Mouse (Mus musculus) hindbrain, embryonic 16.5 days (tissue): ENCODE results near the gene Pdha1. TPM values are rescaled to one million over a fixed set of nuclear protein-coding genes. Genes with fewer than 3 reads are reported as not detected.

Experiments used
- ATAC-seq: fragments of 200-750 bp; cut with Nextera tagmentation; 2 replicates; pipeline ENCODE4 v1.8.0; 2017; ENCODE audit warnings: moderate TSS enrichment, moderate library complexity
- H3K27ac ChIP-seq: fragments of 300-500 bp; sonication (generic); 2 replicates; pipeline ENCODE4 v1.5.1; 2014; ENCODE audit warnings: low read depth, mild to moderate bottlenecking, control low read depth, low read length, moderate library complexity
- H3K27me3 ChIP-seq: fragments of 300-500 bp; sonication (generic); replicated peaks from 2 replicates; pipeline ENCODE4 v1.6.1; 2014; ENCODE audit warnings: low read length; ENCODE audit not compliant: control insufficient read depth, insufficient read depth
- H3K36me3 ChIP-seq: fragments of 300-500 bp; sonication (generic); 2 replicates; pipeline ENCODE4 v1.6.1; 2014; ENCODE audit warnings: mild to moderate bottlenecking, low read length, moderate library complexity, mixed read lengths; ENCODE audit not compliant: control insufficient read depth, insufficient read depth
- H3K4me1 ChIP-seq: fragments of 300-500 bp; sonication (generic); 2 replicates; pipeline ENCODE4 v1.6.1; 2014; ENCODE audit warnings: low read depth, low read length; ENCODE audit not compliant: control insufficient read depth, insufficient read depth
- H3K4me2 ChIP-seq: fragments of 300-500 bp; sonication (generic); 2 replicates; pipeline ENCODE4 v1.6.1; 2014; ENCODE audit warnings: mild to moderate bottlenecking, low read length, control low read depth, moderate library complexity
- H3K4me3 ChIP-seq: fragments of 300-500 bp; sonication (generic); 2 replicates; pipeline ENCODE4 v1.5.1; 2014; ENCODE audit warnings: mild to moderate bottlenecking, low read length, control low read depth, moderate library complexity
- H3K9ac ChIP-seq: fragments of 300-500 bp; sonication (generic); 2 replicates; pipeline ENCODE4 v1.6.1; 2014; ENCODE audit warnings: low read depth, mild to moderate bottlenecking, control low read depth, low read length, moderate library complexity
- H3K9me3 ChIP-seq: fragments of 300-500 bp; sonication (generic); 2 replicates; pipeline ENCODE4 v1.6.1; 2014; ENCODE audit warnings: mild to moderate bottlenecking, low read length, moderate library complexity; ENCODE audit not compliant: control insufficient read depth
- whole genome bisulfite sequencing: fragments of 180-500 bp; shearing (Covaris S2); extraction: QIAGEN DNeasy Blood & Tissue Kit; methylation state at CpG from one replicate; pipeline ENCODE4 v1.1.7; 2014; 5-methylcytosine and 5-hydroxymethylcytosine counted together
- polyA plus RNA-seq: library from polyadenylated mRNA; unstranded; fragments of >200 nt; fragmentation: Nextera tagmentation; extraction: Ambion mirVana; gene quantifications from 2 replicates; pipeline ENCODE4 v1.2.1, GENCODE M21; 2015

Gene Pdha1
- polyA plus RNA-seq, 1 experiment from 2014 or later = 206 TPM

- Histone ChIP-seq H3K9ac (peak overlapping the region; percentile 76), H3K27ac (peak overlapping the region; percentile 90), H3K27me3 (no peaks in the 10 kb centered on the region), H3K9me3 (no peaks in the 10 kb centered on the region), H3K4me3 (peak overlapping the region; percentile 63), H3K4me1 (no peaks in the 10 kb centered on the region), H3K36me3 (no peaks in the 10 kb centered on the region), H3K4me2 (peak overlapping the region; percentile 52)
- WGBS = 26% methylated on average over 18 of the region's 18 CpGs
- ATAC-seq = 0 out of 2 replicates have a peak, but pooled peaks have one; percentile 0
Observed at GRCm38 (mm10) chrX:160137177-160137860, 894 bp downstream of the Pdha1 start.

GRCm38 (mm10) chrX:160136153-160136552 lies 2.1 kb downstream of the Pdha1 start:
- WGBS = 36% methylated on average over 5 of the region's 5 CpGs
- Histone ChIP-seq H3K27me3 (no peaks in the 10 kb centered on the region), H3K27ac (no peak overlapping the region), H3K9me3 (no peaks in the 10 kb centered on the region), H3K4me1 (no peaks in the 10 kb centered on the region), H3K4me2 (peak overlapping the region; percentile 52), H3K4me3 (peak overlapping the region; percentile 23), H3K9ac (no peak overlapping the region), H3K36me3 (no peaks in the 10 kb centered on the region)
- no peak for ATAC-seq

- no peaks in the 10 kb centered on the region for H3K27me3 ChIP-seq
- no peak overlapping the region for H3K9ac ChIP-seq
- no peak overlapping the region for H3K4me3 ChIP-seq
- no peak for ATAC-seq
- H3K4me1 ChIP-seq = no peaks in the 10 kb centered on the region
- no peaks in the 10 kb centered on the region for H3K9me3 ChIP-seq
- 27% methylated on average over 6 of the region's 6 CpGs for WGBS
- no peak overlapping the region for H3K27ac ChIP-seq
- peak overlapping the region; percentile 52 for H3K4me2 ChIP-seq
- 0 out of 2 replicates have a peak, but pooled peaks cover 2% of the 10 kb centered on the region for H3K36me3 ChIP-seq
Observed at GRCm38 (mm10) chrX:160135719-160136118, 2.5 kb downstream of the Pdha1 start.

GRCm38 (mm10) chrX:160134136-160134843 lies 3.9 kb downstream of the Pdha1 start:
- no peak for ATAC-seq
- no peaks in the 10 kb centered on the region for H3K9me3 ChIP-seq
- no peak overlapping the region for H3K4me3 ChIP-seq
- H3K4me1 ChIP-seq = no peaks in the 10 kb centered on the region
- peaks cover 2% of the 10 kb centered on the region; the same call in 1 of the 2 replicates for H3K36me3 ChIP-seq
- no peak overlapping the region for H3K4me2 ChIP-seq
- H3K9ac ChIP-seq = no peak overlapping the region
- H3K27ac ChIP-seq = no peak overlapping the region
- 85% methylated on average over 11 of the region's 11 CpGs for WGBS
- H3K27me3 ChIP-seq = no peaks in the 10 kb centered on the region

GRCm38 (mm10) chrX:160116658-160117057 lies 21.6 kb downstream of the Pdha1 start:
- H3K4me2 ChIP-seq = no peak overlapping the region
- peak; percentile 81 for ATAC-seq
- 82% methylated on average over 3 of the region's 3 CpGs for WGBS
- no peak overlapping the region for H3K9ac ChIP-seq
- no peak overlapping the region for H3K27ac ChIP-seq
- H3K27me3 ChIP-seq = no peaks in the 10 kb centered on the region
- no peaks in the 10 kb centered on the region for H3K9me3 ChIP-seq
- H3K36me3 ChIP-seq = peaks cover 2% of the 10 kb centered on the region; the same call in 1 of the 2 replicates
- H3K4me3 ChIP-seq = no peak overlapping the region
- no peaks in the 10 kb centered on the region for H3K4me1 ChIP-seq

- no peak for ATAC-seq
- no peak overlapping the region for H3K9ac ChIP-seq
- H3K36me3 ChIP-seq = peaks cover 2% of the 10 kb centered on the region; the same call in 1 of the 2 replicates
- no peak overlapping the region for H3K4me2 ChIP-seq
- no peaks in the 10 kb centered on the region for H3K9me3 ChIP-seq
- H3K4me3 ChIP-seq = no peak overlapping the region
- H3K4me1 ChIP-seq = no peaks in the 10 kb centered on the region
- no peaks in the 10 kb centered on the region for H3K27me3 ChIP-seq
- H3K27ac ChIP-seq = no peak overlapping the region
Observed at GRCm38 (mm10) chrX:160116074-160116473, 22.1 kb downstream of the Pdha1 start.

GRCm38 (mm10) chrX:160113777-160114176 lies 24.4 kb downstream of the Pdha1 start:
- ATAC-seq = no peak
- no peak overlapping the region for H3K4me3 ChIP-seq
- H3K9ac ChIP-seq = no peak overlapping the region
- H3K4me1 ChIP-seq = no peaks in the 10 kb centered on the region
- H3K4me2 ChIP-seq = no peak overlapping the region
- 95% methylated on average over 1 of the region's 1 CpGs for WGBS
- H3K27me3 ChIP-seq = no peaks in the 10 kb centered on the region
- no peaks in the 10 kb centered on the region for H3K36me3 ChIP-seq
- no peak overlapping the region for H3K27ac ChIP-seq
- no peaks in the 10 kb centered on the region for H3K9me3 ChIP-seq

- H3K9me3 ChIP-seq = no peaks in the 10 kb centered on the region
- no peak overlapping the region for H3K4me2 ChIP-seq
- H3K27me3 ChIP-seq = no peaks in the 10 kb centered on the region
- no peak overlapping the region for H3K27ac ChIP-seq
- WGBS = 58% methylated on average over 4 of the region's 4 CpGs
- H3K36me3 ChIP-seq = no peaks in the 10 kb centered on the region
- ATAC-seq = no peak
- H3K4me1 ChIP-seq = no peaks in the 10 kb centered on the region
- H3K4me3 ChIP-seq = no peak overlapping the region
- no peak overlapping the region for H3K9ac ChIP-seq
Observed at GRCm38 (mm10) chrX:160107817-160108216, 30.4 kb downstream of the Pdha1 start.

GRCm38 (mm10) chrX:160091973-160092372 lies 46.2 kb downstream of the Pdha1 start:
- no peak overlapping the region for H3K9ac ChIP-seq
- WGBS = 74% methylated on average over 1 of the region's 1 CpGs
- no peak for ATAC-seq
- H3K36me3 ChIP-seq = no peaks in the 10 kb centered on the region
- H3K4me1 ChIP-seq = no peaks in the 10 kb centered on the region
- H3K27ac ChIP-seq = no peak overlapping the region
- no peak overlapping the region for H3K4me2 ChIP-seq
- H3K27me3 ChIP-seq = no peaks in the 10 kb centered on the region; the same call in 1 of the 2 replicates
- no peak overlapping the region for H3K4me3 ChIP-seq
- H3K9me3 ChIP-seq = no peaks in the 10 kb centered on the region
